Mouse (Mus musculus) forebrain, embryonic 16.5 days (tissue): ENCODE measurements around the gene Aco1. TPM values are rescaled to one million over a fixed set of nuclear protein-coding genes. Genes with fewer than 3 reads are reported as not detected.

Experiments
- ATAC-seq: fragments of 200-750 bp; cut with Nextera tagmentation; 2 replicates; pipeline ENCODE4 v1.8.0; 2017; ENCODE audit warnings: mild to moderate bottlenecking, moderate library complexity
- H3K27ac ChIP-seq: fragments of 300-500 bp; sonication (generic); 2 replicates; pipeline ENCODE4 v1.5.1; 2014; ENCODE audit warnings: low read length, control low read depth
- H3K27me3 ChIP-seq: fragments of 300-500 bp; sonication (generic); replicated peaks from 2 replicates; pipeline ENCODE4 v1.6.1; 2014; ENCODE audit warnings: low read length; ENCODE audit not compliant: control insufficient read depth, insufficient read depth
- H3K36me3 ChIP-seq: fragments of 300-500 bp; sonication (generic); 2 replicates; pipeline ENCODE4 v1.6.1; 2014; ENCODE audit not compliant: control insufficient read depth, insufficient read depth
- H3K4me1 ChIP-seq: fragments of 300-500 bp; sonication (generic); replicated peaks from 2 replicates; pipeline ENCODE4 v1.6.1; 2014; ENCODE audit warnings: low read length; ENCODE audit not compliant: control insufficient read depth, insufficient read depth
- H3K4me2 ChIP-seq: fragments of 300-500 bp; sonication (generic); 2 replicates; pipeline ENCODE4 v1.6.1; 2014; ENCODE audit warnings: mild to moderate bottlenecking, low read length, control low read depth
- H3K4me3 ChIP-seq: fragments of 300-500 bp; sonication (generic); replicated peaks from 2 replicates; pipeline ENCODE4 v1.5.1; 2014; ENCODE audit warnings: mild to moderate bottlenecking, low read length, control low read depth
- H3K9ac ChIP-seq: fragments of 300-500 bp; sonication (generic); replicated peaks from 2 replicates; pipeline ENCODE4 v1.6.1; 2014; ENCODE audit warnings: low read depth, low read length, control low read depth
- H3K9me3 ChIP-seq: fragments of 300-500 bp; sonication (generic); 2 replicates; pipeline ENCODE4 v1.6.1; 2016; ENCODE audit warnings: low read length; ENCODE audit not compliant: control insufficient read depth
- WGBS: fragments of 180-500 bp; shearing (Covaris S2); extraction: QIAGEN DNeasy Blood & Tissue Kit; methylation state at CpG from one replicate; pipeline ENCODE4 v1.1.7; 2014; 5-methylcytosine and 5-hydroxymethylcytosine counted together
- polyA plus RNA-seq: library from polyadenylated mRNA; unstranded; fragments of >200 nt; fragmentation: Nextera tagmentation; extraction: Ambion mirVana; gene quantifications from 2 replicates; pipeline ENCODE4 v1.2.1, GENCODE M21; 2015

The Aco1 gene
- polyA plus RNA-seq, 1 experiment from 2014 or later: 54.3 TPM

DNA sequence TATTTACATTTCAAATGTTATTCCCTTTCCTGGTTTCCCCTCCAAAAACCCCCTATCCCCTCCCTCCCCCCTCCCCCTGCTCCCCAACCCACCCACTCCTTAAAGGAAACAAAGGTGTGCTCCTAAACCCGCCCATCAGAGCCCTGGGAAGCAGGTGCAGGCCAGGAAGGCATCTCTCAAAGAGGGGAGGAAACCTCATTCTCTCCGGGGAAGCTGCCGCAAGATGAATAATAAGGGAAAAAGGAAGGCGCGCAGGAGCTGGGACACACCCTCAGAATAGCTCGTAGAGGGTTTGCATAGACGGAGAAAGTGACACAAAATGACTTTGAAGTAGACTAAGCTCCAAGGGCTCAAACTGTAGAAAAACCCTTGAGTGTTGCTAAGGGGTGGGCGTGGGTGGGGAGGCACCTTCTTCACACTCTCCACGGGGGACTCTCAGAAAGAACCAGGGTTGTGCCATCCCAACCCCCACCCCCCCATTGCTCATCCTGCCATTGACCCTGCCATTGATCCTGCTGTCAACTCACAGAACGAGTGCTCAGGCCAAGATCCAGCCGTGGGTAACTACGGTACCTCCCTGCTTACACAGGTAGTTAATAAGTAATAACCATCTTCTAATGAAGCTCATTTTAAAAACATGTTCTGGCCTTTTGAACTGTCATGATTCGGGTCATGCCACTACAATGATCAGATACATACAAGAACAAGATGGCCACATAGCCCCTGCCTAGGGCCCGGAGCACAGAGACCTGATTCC, 78.3 kb downstream of the Aco1 start:
- Histone ChIP-seq H3K4me2 (peak overlapping the region; percentile 33), H3K4me3 (no peak overlapping the region)

DNA sequence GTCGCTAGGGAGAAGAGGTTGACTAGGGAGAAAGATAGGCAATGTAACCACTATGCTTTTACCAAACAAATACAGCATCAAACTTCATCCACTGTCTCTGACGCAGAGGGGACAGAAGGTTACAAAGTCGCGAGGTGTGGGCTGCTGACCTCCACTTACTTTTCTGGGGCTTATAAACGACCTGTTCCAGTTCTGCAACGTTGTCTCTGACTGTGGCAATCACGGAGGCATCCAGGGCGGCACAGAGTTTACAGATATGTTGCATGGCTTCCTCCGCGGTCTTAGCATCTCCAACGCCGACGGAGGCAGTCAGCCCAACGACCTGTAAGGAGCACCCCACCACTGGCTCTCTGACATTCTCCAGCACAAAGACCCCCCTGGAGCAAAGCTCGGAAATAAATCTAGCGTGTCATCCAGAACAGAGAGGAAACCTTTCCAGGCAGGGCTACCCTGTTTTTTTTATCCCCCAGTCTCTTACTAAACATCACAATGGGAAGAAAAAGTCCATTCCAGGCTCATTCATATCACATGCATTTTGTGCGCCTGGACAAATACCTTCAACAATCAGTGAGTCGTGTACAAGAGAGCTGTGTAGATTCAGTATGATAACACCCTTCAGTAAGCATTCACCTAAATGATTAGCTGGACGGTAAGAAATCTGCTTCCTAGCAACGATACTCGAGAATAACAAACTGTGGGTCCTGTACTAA, 79.2 kb downstream of the Aco1 start:
- Histone ChIP-seq H3K4me2 (no peak overlapping the region), H3K36me3 (no peaks in the 10 kb centered on the region), H3K4me3 (no peak overlapping the region), H3K9me3 (no peaks in the 10 kb centered on the region), H3K9ac (no peak overlapping the region), H3K4me1 (0 out of 2 replicates have a peak, but pooled peaks cover 4% of the 10 kb centered on the region), H3K27ac (no peak overlapping the region), H3K27me3 (no peaks in the 10 kb centered on the region)
- WGBS: 55% methylated on average over 21 of the region's 21 CpGs
- ATAC-seq: no peak

More for the DNA sequence above, 78.3 kb downstream of the Aco1 start:
- ATAC-seq: no peak
- H3K4me1 ChIP-seq: 0 out of 2 replicates have a peak, but pooled peaks cover 4% of the 10 kb centered on the region
- 47% methylated on average over 14 of the region's 14 CpGs for WGBS
- no peak overlapping the region for H3K9ac ChIP-seq
- no peaks in the 10 kb centered on the region for H3K36me3 ChIP-seq
- H3K27me3 ChIP-seq: no peaks in the 10 kb centered on the region
- H3K27ac ChIP-seq: no peak overlapping the region
- H3K9me3 ChIP-seq: no peaks in the 10 kb centered on the region

DNA sequence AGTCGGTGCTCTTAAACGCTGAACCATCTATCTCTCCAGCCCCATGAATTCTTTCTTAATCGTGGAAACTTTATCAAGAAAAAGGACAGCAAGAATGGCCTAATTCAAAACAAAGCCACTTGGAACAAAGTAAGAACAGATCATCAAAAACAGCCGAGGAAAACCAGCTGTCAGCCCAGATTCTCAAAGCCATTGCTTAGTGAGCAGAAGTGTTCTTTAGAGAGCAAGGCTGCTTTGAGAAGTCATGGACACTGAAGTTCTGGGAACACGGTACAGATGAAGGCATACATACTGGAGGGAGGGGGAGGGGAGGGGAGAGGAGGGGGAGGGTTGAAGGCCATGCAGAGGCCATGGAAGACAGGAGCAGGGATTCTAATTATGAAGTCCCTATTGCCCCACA, 83.2 kb downstream of the Aco1 start:
- no peak overlapping the region for H3K9ac ChIP-seq
- H3K27ac ChIP-seq: no peak overlapping the region
- H3K4me2 ChIP-seq: no peak overlapping the region
- no peak for ATAC-seq
- no peaks in the 10 kb centered on the region for H3K36me3 ChIP-seq
- H3K27me3 ChIP-seq: no peaks in the 10 kb centered on the region
- H3K4me3 ChIP-seq: no peak overlapping the region
- 69% methylated on average over 5 of the region's 5 CpGs for WGBS
- no peaks in the 10 kb centered on the region for H3K4me1 ChIP-seq
- no peaks in the 10 kb centered on the region for H3K9me3 ChIP-seq

DNA sequence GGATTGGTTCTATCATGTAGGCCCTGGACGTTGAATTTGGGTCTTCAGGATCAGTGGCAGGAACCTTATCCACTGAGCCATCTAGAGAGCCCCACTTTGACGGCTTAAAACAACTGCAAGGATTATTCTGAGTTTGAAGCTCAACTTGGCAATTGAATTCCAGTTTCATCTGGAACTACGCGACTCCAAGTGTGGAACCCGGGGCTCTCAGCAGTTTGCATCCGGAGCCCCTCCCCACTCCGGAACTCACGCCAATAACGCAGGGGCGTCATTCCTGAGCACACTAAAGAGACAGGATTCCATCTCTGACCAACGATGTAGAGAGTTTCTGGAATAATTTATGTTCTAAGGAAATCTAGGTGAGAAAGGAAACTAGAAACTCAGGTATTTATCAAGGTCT, 84.2 kb downstream of the Aco1 start:
- H3K27me3 ChIP-seq: no peaks in the 10 kb centered on the region
- WGBS: 93% methylated on average over 11 of the region's 11 CpGs
- H3K4me3 ChIP-seq: no peak overlapping the region
- no peaks in the 10 kb centered on the region for H3K36me3 ChIP-seq
- no peaks in the 10 kb centered on the region for H3K9me3 ChIP-seq
- no peak overlapping the region for H3K27ac ChIP-seq
- H3K9ac ChIP-seq: no peak overlapping the region
- no peak overlapping the region for H3K4me2 ChIP-seq
- ATAC-seq: no peak
- no peaks in the 10 kb centered on the region for H3K4me1 ChIP-seq

DNA sequence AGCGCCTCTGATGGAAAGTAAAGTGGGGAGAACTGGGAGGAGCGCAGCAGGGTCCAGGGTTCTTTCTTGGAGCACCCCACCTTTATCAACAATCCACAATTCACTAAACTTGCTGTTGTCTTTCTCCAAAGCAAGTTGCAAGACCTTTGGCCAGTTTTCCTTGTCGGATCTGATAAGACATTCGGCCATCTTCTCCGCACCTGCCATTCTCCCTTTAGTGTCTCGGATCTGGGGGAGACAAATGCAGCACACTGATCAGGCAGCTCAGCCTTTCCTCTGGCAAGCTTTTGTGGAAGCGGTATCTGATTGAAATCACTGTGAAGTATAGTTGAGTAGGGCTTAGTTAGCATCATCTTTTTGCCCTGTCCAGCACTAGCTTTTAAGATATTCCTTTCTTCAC, 85.0 kb downstream of the Aco1 start:
- H3K27me3 ChIP-seq: no peaks in the 10 kb centered on the region
- no peaks in the 10 kb centered on the region for H3K9me3 ChIP-seq
- no peak overlapping the region for H3K4me3 ChIP-seq
- H3K27ac ChIP-seq: no peak overlapping the region
- 94% methylated on average over 7 of the region's 7 CpGs for WGBS
- no peaks in the 10 kb centered on the region for H3K36me3 ChIP-seq
- H3K4me2 ChIP-seq: no peak overlapping the region
- H3K4me1 ChIP-seq: no peaks in the 10 kb centered on the region
- ATAC-seq: no peak
- no peak overlapping the region for H3K9ac ChIP-seq

DNA sequence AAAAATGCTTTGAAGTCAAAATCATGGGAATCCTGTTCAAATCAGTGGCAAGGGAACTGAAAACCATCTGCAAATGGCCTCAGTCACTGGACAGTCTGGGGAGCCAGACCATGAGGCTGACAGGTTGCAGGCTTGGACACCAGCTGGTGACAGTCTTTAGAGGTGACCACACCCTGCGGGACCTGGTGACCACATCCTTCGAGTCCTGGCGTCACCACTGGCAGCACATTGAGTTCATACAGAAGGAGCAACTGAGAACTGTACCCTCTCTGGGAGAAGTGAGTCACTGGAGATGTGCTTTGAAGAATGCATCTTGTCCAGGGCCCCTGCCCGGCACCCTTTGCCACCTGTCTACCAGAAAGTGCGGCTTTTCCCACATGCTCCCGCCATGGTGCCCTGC, 86.8 kb downstream of the Aco1 start:
- ATAC-seq: no peak
- no peak overlapping the region for H3K9ac ChIP-seq
- WGBS: 96% methylated on average over 6 of the region's 6 CpGs
- H3K27me3 ChIP-seq: no peaks in the 10 kb centered on the region
- no peak overlapping the region for H3K4me2 ChIP-seq
- H3K9me3 ChIP-seq: no peaks in the 10 kb centered on the region
- no peak overlapping the region for H3K27ac ChIP-seq
- H3K4me1 ChIP-seq: no peaks in the 10 kb centered on the region
- H3K4me3 ChIP-seq: no peak overlapping the region
- no peaks in the 10 kb centered on the region for H3K36me3 ChIP-seq

DNA sequence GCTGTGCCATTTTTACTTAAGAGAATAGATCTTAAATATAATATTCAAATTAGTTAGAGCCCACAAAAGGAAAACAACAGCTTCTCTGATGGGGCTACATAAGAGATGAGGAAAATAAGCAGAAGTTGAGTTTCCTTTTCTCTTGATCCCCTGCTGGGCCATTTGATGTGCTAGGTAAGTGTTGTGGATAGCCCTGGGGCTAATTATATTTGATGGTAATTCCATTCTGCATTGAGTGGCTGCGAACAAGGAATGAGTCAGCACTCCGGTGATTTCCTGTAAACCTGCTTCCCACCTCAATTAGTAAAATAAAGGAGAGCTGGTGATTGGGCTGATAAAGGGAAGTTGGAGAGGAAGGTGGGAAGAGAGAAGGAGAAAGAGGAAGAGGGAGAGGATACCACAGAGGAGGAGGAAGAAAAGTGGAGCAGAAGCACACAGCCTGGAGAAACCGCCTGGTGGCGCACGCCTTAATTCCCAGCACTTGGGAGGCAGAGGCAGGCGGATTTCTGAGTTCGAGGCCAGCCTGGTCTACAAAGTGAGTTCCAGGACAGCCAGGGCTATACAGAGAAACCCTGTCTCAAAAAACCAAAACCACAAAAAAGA, 90.3 kb downstream of the Aco1 start:
- no peaks in the 10 kb centered on the region for H3K9me3 ChIP-seq
- H3K36me3 ChIP-seq: no peaks in the 10 kb centered on the region
- no peak overlapping the region for H3K27ac ChIP-seq
- H3K4me1 ChIP-seq: no peaks in the 10 kb centered on the region
- no peak overlapping the region for H3K4me3 ChIP-seq
- no peak overlapping the region for H3K4me2 ChIP-seq
- WGBS: 88% methylated on average over 7 of the region's 7 CpGs
- H3K9ac ChIP-seq: no peak overlapping the region
- no peak for ATAC-seq
- no peaks in the 10 kb centered on the region for H3K27me3 ChIP-seq

DNA sequence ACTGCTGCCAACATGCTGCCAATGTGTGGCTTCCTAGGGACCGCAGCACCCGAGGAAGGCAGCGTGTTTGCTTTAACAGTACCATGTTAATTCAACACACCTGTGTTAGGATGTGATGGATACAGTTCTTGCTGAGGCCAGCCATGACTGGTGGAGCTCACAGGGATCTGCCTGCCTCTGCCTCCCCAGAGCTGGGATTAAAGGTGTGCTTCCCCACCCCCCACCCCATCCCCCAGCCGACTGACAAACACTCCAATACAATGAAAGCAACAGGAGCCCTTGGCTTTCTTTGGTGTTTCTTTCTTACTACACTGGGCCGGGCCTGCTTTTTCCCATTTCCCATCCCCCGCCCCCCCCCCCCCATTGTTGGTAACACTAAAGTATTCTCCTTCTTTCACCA, 91.4 kb downstream of the Aco1 start:
- H3K9me3 ChIP-seq: no peaks in the 10 kb centered on the region
- H3K4me1 ChIP-seq: peaks cover 7% of the 10 kb centered on the region
- H3K4me3 ChIP-seq: no peak overlapping the region
- no peak overlapping the region for H3K9ac ChIP-seq
- no peak overlapping the region for H3K27ac ChIP-seq
- 76% methylated on average over 6 of the region's 6 CpGs for WGBS
- no peaks in the 10 kb centered on the region for H3K36me3 ChIP-seq
- no peak overlapping the region for H3K4me2 ChIP-seq
- H3K27me3 ChIP-seq: no peaks in the 10 kb centered on the region
- no peak for ATAC-seq

DNA sequence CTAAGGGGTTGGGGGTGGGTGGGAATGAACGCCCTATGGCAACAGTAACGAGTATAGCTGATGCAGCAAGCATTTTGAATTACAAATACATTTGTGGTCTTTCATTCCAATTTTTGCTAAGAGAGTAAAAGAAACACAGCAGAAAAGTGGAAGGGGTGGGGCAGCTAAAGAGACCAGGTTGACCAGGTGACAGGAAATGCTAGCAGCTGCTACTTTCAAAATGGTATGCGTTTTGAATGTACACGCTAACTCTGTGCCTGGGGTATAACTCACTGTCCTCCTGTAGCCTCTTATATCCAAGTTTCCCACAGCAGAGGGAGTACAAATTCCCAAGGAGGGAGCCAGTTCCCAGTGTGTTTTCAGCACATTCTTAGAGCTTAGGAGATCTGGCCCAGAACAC, 93.9 kb downstream of the Aco1 start:
- no peak overlapping the region for H3K4me2 ChIP-seq
- no peak overlapping the region for H3K27ac ChIP-seq
- no peak for ATAC-seq
- WGBS: 89% methylated on average over 4 of the region's 4 CpGs
- peaks cover 14% of the 10 kb centered on the region for H3K4me1 ChIP-seq
- no peaks in the 10 kb centered on the region for H3K36me3 ChIP-seq
- H3K27me3 ChIP-seq: no peaks in the 10 kb centered on the region
- H3K9me3 ChIP-seq: no peaks in the 10 kb centered on the region
- no peak overlapping the region for H3K9ac ChIP-seq
- H3K4me3 ChIP-seq: no peak overlapping the region
